ENCODE assay signal across 8 mouse cellular contexts in the genomic region with DNA sequence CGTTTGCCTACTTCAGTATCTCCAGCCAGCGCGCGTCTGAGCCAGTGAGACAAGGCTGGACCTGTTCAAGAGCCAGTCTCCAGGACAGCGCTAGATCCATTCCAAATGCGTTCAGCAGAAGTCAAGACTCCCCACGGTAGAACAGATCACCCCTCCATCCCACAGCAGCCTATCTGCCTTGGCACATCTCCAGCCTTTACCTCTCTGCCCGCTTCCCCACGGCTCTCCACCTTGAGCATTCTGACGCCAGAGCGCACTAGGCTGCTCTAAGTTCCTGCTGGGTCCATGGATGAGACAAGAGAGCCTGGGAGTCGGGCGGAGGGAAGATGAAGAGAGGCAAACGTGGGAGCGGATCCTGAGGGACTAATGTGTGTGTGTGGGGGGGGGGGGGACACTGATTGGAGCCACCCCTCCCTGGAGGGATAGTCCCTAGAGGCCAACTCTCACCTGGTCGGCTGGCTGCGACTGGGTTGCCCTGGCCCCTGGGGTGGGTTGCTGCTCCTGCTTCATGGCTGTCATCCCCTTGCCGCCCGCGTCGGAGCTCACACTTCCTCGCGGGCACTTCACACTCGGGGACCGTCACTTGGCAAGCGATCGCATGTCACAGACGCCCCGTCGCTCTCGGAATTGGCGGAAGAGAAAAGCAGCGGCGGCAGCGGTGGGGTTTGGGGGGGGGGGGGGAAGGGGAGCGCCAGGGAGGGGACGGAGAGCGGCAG. TPM values are rescaled to one million over a fixed set of nuclear protein-coding genes. Genes with fewer than 3 reads are reported as not detected.
DNase-seq lines count a peak whose midpoint lies in the region; ATAC-seq and TF ChIP-seq lines count a peak whose summit lies in the region.
"Had no signal": no experiment of that assay in that cellular context is flagged by ENCODE, and none has a peak within 500 bp of the region (broad histone marks: within the 10 kb centered on the region; RNA-seq: fewer than 3 reads in every experiment).

A gene (minus strand): TSS at position 635 of the 716 bp plus-strand sequence.

- H3K36me3 ChIP-seq in embryonic facial prominence, embryonic 10.5 days (replicated peaks): no peaks in the 10 kb centered on the region
- no peaks in the 10 kb centered on the region for H3K36me3 ChIP-seq in intestine, postnatal 0 days (ENCODE audit: control insufficient read depth, insufficient read depth)
- no peaks in the 10 kb centered on the region for H3K36me3 ChIP-seq in midbrain, embryonic 12.5 days

- H3K4me2 ChIP-seq in intestine, postnatal 0 days (replicated peaks; ENCODE audit: low read depth): peak within 1 kb of the TSS; percentile 62
- peak within 1 kb of the TSS; percentile 96 for H3K4me2 ChIP-seq in midbrain, embryonic 12.5 days (replicated peaks)

- H3K27me3 ChIP-seq in embryonic facial prominence, embryonic 10.5 days (replicated peaks; ENCODE audit: low read depth, poor library complexity, severe bottlenecking): peaks cover 59% of the 10 kb centered on the region
- peaks cover 30% of the 10 kb centered on the region for H3K27me3 ChIP-seq in intestine, postnatal 0 days (replicated peaks; ENCODE audit: control insufficient read depth, insufficient read depth, low read length)
- H3K27me3 ChIP-seq in midbrain, embryonic 12.5 days: peaks cover 34% of the 10 kb centered on the region

- peak; percentile 39 for DNase-seq in testis, postnatal 10 days (ENCODE audit: low spot score)
- no peak for DNase-seq in testis, postnatal 14 days (ENCODE audit: low spot score)
- DNase-seq in embryonic facial prominence, embryonic 10.5 days (ENCODE audit: low spot score): peak; percentile 34
- DNase-seq in adrenal gland, adult 18-20 months (ENCODE audit: low spot score in 2 of 2): no peak
- no peak for DNase-seq in spleen, postnatal 4 days (ENCODE audit: low spot score in 2 of 2)

- TF ChIP-seq CTCF in intestine, postnatal 0 days (IDR thresholded peaks at IDR 0.05; ENCODE audit: low read depth): no peak

- no peak within 1 kb of the TSS for H3K27ac ChIP-seq in embryonic facial prominence, embryonic 10.5 days (replicated peaks)
- no peak within 1 kb of the TSS for H3K27ac ChIP-seq in intestine, postnatal 0 days (ENCODE audit: low read depth, low read length)
- H3K27ac ChIP-seq in midbrain, embryonic 12.5 days (replicated peaks): peak within 1 kb of the TSS; percentile 52; the same call in 1 of the 2 replicates

- H3K9ac ChIP-seq in intestine, postnatal 0 days (ENCODE audit: low read depth, low read length): no peak within 1 kb of the TSS
- peak within 1 kb of the TSS; percentile 56 for H3K9ac ChIP-seq in midbrain, embryonic 12.5 days (replicated peaks)

- no peaks in the 10 kb centered on the region for H3K9me3 ChIP-seq in embryonic facial prominence, embryonic 10.5 days
- no peaks in the 10 kb centered on the region for H3K9me3 ChIP-seq in intestine, postnatal 0 days (ENCODE audit: control insufficient read depth)
- no peaks in the 10 kb centered on the region for H3K9me3 ChIP-seq in midbrain, embryonic 12.5 days

- peaks cover 13% of the 10 kb centered on the region for H3K4me1 ChIP-seq in embryonic facial prominence, embryonic 10.5 days
- no peaks in the 10 kb centered on the region for H3K4me1 ChIP-seq in intestine, postnatal 0 days (replicated peaks; ENCODE audit: control insufficient read depth, insufficient read depth, low read length)
- H3K4me1 ChIP-seq in midbrain, embryonic 12.5 days: no peaks in the 10 kb centered on the region

- under 1% methylated on average over 31 of the region's 38 CpGs for WGBS in embryonic facial prominence, embryonic 10.5 days
- under 1% methylated on average over 29 of the region's 38 CpGs for WGBS in intestine, postnatal 0 days
- WGBS in midbrain, embryonic 12.5 days: under 1% methylated on average over 20 of the region's 38 CpGs

- ATAC-seq in intestine, postnatal 0 days: no peak
- peak; percentile 68 for ATAC-seq in midbrain, embryonic 12.5 days (ENCODE audit: low FRiP score, low read depth)

- H3K4me3 ChIP-seq in embryonic facial prominence, embryonic 10.5 days: peak within 1 kb of the TSS; percentile 61
- H3K4me3 ChIP-seq in intestine, postnatal 0 days (ENCODE audit: low read depth, low read length): peak within 1 kb of the TSS; percentile 34
- peak within 1 kb of the TSS; percentile 65 for H3K4me3 ChIP-seq in midbrain, embryonic 12.5 days
- H3K4me3 ChIP-seq: myocyte had no signal

RNA-seq across cellular contexts. Expression of the gene that starts here (rescaled TPM):
- polyA plus RNA-seq in embryonic facial prominence, embryonic 10.5 days (2016; fragmentation: Nextera tagmentation; extraction: Ambion mirVana): 0.03 and 0.11 TPM in 2 replicates
- polyA plus RNA-seq in intestine, postnatal 0 days (2015; fragmentation: Nextera tagmentation; extraction: Ambion mirVana): 0.38 and 0.51 TPM in 2 replicates
- polyA plus RNA-seq in midbrain, embryonic 12.5 days (2016; fragmentation: Nextera tagmentation; extraction: Ambion mirVana): 1.1 and 1.5 TPM in 2 replicates
- total RNA-seq in adrenal gland, adult 18-20 months (2021): under 1 TPM; 0.13 to 0.30 TPM
- polyA plus RNA-seq: myocyte had no signal

Comparison
In these comparisons a context has a peak if more than half of its experiments do, and no peak if none do; other contexts are left out.
1. Peak in DNase-seq and H3K4me3 ChIP-seq in embryonic facial prominence, embryonic 10.5 days; RNA of the gene not detected or under 1 TPM.